Mouse (Mus musculus) Muller cell, postnatal 12 days (primary cell): ENCODE results near the gene Ifna16.

Experiments
- DNase-seq: peaks from one replicate; pipeline ENCODE4 v3.0.0-alpha.2; 2015; ENCODE audit errors: inconsistent ontology term

Ifna16 gene

DNA sequence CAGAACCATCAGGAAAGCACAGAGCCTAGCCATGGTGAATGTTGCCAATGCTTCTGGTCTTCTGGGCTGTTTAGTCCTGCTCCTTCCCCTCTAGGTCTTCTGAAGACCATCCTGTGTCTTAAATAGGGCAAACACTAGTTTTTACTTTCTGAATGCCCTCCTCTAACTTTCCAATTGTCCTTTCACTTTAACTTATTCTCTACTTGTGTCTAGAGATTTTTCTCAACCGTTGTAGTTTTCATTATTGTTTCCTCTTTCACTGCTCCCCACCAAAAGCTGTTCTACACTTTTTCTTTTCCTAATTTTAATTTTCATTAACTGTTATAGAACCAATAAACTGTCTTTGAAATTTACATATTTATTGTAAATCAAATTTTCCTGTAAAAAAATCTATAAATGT lies at the start of gene Ifna16:
TSS of gene Ifna16 (minus strand) at position 101 of the 400 bp plus-strand sequence.
- DNase-seq, result no peak

- DNase-seq, result no peak
Observed at GRCm38 (mm10) chr4:88723497-88724090, 46.9 kb upstream of the Ifna16 start.

DNA sequence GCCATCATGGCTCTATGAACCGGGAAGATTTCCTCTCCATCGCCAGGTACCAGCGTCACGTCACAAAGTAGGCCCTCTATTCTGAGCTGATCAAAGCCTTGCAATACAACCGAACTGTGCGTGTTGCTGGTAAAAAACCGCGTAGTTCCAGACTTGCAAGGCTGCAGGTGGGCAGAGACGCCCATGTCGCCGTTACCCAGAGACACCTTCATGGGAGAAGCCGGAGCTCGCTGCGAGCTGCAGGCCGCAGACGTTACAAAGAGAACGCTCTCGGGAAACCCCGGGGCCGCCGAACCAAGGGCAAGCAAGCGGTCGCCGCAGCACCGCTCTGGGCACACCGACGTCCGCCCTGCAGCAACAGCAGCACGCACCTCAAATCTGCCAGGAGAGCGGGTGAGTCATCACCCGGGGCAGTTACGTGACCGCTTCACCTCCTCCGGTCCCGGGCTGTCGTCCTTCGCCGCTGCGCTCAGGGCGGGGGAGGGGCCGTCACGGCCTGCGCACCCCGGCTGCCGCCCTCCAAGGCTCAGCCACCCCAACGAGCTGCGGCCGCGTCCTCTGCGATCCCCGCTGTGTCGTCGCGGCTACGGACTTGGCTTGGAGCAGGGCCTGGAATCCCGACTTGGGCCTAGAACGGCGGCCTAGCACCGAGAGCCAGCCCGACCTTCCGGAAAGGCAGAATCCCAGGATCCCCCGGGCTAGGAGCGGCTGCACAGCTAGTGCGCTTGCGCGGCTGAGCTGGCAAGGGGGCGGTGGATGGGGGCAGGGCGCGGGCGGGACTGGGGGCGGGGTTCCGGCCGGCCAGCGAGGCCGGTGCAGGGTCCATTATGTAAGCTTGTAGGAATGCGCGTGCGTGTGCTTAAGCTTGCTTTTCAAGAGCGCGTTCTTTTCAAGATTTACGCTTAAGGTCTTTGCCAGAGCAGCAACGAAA lies 45.3 kb upstream of the Ifna16 start, which contains the start of the genes Gm26566 and Klhl9:
TSS of gene Gm26566 (plus strand) at position 15 of the 931 bp plus-strand sequence.
TSS of gene Klhl9 (minus strand) at position 675 of the 931 bp plus-strand sequence.
- DNase-seq, result peak; percentile 97

DNA sequence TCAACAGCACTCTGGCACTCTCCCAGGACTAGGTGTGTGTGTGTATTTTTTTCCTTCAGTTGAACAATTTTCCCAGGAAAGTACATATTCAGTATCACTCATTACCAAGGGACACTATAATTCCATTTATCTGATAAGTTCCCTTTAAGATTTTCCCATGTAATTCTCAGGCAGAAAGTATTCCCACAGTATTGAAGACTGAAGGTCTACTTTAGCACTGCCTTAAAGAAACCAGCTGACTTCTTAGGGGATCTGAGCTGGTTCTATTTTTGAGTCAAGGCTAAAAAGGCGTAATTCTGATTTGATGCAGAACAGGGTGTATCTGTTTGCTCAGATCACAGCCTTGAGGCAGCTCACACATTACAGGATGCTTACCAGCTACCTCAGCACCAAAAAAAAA lies 42.0 kb upstream of the Ifna16 start:
- no peak for DNase-seq

- peak; percentile 30 for DNase-seq
Observed at GRCm38 (mm10) chr4:88715059-88715458, 38.3 kb upstream of the Ifna16 start.

DNA sequence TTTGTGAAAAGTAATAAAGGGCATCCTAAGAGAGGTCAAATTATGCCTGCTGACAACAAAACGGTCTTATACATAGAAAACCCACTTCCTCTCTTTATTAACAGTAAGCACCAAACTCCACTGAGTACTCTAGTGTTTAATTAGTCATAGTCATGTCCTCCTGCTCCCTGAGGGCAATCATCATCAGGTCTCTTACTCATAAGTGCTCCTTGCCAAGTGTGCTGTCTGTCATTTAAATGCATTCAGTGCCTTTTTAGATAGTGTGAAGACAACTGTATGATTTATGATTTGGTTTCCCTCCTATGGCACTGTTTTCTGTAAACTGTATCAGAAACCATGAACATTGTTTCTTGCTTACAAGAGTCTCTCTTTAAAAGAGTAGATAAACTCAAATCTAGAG lies 37.6 kb upstream of the Ifna16 start:
- peak; percentile 35 for DNase-seq

- no peak for DNase-seq
Observed at GRCm38 (mm10) chr4:88707128-88707826, 30.6 kb upstream of the Ifna16 start.

- no peak for DNase-seq
Observed at GRCm38 (mm10) chr4:88705924-88706323, 29.2 kb upstream of the Ifna16 start.

- DNase-seq, result no peak
Observed at GRCm38 (mm10) chr4:88699301-88699700, 22.6 kb upstream of the Ifna16 start.

DNA sequence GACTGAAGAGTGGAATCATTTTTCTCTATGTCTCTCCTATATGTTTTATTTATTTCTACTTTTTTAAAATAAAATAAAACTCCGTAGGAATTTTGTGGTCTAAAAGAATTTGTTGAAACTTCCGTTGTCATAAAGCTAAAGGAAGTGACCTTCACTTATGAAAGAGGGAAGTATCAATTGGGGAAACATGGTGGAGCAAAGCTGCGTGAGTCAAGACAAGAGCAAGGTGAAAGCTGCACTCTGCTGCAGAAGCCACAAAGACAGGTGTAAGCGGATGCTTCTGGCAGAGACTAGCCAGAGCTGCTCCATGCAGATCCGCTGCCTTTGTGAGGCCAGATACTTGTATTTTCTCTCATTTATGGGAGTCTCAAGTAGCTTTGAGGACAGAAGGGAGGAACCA lies 22.1 kb upstream of the Ifna16 start:
- no peak for DNase-seq

DNA sequence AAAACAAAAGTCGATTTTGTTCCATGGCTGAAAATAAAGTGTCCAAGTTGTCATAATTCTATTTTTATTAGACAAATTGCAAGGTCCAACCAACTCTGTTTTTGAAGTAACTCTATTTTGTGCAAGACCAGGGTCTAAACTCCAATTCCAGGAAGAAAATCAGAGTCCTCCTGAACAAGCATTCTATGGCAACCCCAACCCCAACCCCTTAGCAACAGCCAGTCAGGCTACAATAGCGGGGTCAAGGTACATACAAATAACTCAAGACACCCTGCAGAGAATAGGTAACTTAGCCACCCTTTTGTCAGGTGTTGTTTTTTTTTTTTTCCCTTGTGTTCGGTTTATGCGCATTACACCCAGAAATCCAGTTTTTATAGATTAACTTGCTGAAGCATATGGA lies 21.0 kb upstream of the Ifna16 start:
- no peak for DNase-seq

DNA sequence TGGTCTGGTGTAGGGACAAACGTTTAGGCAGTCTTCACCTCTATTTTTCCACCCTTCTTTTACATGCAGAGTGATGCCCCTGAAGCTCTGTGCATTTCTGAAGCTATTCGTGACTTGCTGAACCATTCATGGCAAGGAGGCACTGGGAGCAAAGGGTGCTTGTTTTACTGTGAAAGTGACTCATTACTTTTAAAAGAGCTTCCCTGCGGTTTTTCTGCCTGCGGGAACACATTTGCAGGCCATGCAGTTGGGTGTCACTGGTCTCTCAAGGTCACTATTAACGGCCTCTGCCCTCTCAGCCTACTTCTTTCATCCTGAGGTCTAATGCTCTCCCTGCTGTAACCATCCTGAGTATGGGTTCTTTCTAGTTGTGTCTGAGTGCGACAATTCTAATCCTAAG lies 20.4 kb upstream of the Ifna16 start:
- no peak for DNase-seq

DNA sequence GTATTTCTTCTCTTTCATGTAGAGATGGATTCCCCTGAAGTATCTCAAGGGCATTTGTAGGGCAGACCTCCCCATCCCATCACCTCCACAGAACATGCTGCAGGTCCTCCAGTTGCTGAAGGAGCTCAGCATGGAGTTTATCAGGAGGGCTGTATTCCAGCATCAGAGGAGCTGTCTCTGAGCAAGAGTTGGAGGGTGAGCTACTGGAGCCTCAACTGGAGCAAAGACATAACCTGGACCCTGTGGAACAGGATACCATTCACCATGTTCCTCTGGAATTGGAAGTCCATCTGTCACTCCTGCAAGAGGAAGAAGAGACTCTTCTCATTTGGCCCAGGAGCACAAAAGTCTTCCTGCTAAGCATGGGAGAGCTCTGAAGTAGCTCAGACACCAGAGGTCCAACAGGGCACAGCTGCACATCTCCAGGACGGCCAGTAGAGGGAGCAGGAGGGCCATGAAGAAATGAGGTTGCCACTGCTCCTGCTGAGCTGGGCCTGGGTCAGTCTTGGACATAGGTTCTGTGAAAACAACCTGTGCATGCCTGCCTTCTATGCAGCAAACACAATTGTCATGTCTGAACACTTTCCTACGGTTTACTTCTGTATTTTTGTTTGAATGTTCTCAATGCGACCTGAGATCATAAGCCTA lies 19.6 kb upstream of the Ifna16 start:
- peak; percentile 38 for DNase-seq

DNA sequence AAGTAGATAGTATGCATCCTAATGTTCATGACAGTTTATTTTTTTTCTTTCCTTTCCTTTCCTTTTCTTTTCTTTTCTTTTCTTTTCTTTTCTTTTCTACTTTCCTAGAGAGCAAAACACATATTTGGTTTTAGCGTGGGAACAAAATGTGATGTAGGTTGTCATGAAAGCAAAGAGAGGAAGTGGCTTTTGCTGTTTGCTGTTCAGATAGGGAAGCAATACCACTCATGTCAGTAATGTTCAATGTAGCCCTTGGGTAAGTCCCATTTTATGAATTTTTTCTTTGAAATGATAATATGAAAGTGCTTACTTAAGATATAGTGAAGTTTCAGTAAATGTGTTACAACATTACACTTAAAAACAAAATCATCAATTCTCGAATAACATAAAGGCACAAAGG lies 16.7 kb upstream of the Ifna16 start:
- DNase-seq, result no peak

DNA sequence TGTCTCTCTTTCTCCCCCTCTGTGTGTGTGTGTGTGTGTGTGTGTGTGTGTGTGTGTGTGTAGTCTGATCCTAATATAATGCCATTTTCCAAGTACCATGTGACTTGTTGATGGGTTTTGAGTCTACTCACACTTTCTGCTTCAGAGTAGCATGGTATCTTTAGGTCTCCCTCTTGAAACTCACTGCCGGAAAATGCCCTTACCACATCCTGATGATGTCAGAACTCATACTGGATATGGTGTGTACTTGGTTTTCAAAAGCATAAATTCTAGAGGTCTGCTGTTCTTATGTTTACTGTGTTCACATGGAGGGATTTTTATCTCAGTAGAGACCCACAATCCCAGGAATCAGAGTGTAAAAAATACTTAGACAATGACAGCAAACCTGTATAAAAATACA lies 15.8 kb upstream of the Ifna16 start:
- no peak for DNase-seq

GRCm38 (mm10) chr4:88691259-88691658 lies 14.5 kb upstream of the Ifna16 start, which contains the start of gene Ifnab:
TSS of gene Ifnab (minus strand) at chr4:88691359.
- DNase-seq, result no peak

DNA sequence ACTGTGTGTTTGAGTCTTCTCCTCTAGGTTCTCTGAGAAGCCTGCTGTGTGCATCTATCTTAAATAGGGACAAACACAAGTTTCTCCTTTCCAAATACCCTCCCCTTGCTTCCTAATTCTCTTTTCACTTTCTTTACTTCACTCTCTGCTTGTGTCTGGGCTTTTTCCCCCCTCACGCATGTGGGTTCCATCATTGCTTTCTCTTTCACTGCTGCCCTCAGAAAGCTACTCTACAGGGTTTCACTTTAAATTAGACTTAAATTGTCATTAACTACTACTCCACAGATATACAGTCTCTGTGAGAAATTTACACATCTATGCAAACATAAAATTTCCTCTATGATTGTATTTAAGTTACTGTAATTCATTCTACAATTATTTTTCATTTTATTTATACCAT lies 7.1 kb upstream of the Ifna16 start, which contains the start of gene Ifna2:
TSS of gene Ifna2 (minus strand) at position 101 of the 400 bp plus-strand sequence.
- DNase-seq, result no peak

DNA sequence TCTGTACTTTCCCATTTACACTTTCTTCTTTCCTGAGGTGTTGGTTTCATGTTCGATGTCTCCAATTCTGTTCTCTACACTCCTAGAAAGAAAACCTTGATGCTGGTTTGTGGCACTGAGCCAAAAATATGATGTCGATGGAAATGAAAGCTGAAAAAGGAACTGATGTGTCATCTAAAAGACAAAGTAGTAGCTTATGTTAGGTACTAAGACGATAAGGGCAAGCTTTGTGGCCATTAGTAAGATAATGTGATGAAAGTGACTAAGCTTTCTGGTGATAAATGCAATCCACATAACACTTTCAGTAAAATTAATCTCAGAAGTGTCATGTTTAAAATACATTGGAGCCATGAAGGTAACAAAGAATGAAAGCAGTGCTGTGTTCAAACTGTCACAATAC lies 4.6 kb upstream of the Ifna16 start:
- DNase-seq, result no peak

DNA sequence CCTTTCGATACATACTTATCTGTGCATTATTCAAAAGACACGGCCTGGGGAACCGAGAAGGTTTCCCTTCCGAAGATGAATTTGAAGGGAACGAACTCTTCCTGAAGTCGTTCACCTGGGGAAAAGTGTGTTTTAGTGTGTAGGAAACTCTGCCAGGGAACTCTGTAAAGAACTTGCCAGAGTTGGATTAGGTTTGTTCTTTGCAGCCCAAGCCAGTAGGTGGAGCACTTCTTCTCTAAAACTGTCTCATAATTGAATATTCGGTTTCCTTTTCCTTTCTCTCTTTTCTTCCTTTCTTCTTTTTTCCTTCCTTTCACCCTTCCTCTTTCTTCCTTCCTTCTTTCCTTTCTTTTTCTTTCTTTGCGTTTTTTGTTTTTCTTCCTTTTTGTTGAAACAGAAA lies 3.6 kb upstream of the Ifna16 start:
- DNase-seq, result peak; percentile 6

DNA sequence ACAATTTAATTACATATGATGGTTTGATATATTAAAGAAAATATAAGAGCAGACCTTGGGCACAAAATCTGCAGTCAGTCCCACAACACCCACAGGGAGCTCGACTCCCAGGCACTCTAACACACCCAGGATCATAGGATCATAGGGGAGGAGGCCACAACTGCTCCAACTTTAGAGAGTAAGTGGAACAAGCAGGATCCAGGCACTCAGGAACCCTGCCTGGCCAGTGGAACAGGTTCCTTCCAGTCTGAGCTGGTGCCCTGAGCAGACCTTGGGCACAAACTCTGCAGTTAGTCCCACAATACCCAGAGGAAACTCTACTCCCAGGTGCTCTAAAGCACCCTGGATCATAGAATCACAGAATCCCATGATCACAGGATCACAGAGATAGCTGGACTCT lies 21.3 kb downstream of the Ifna16 start:
- DNase-seq, result no peak

GRCm38 (mm10) chr4:88653644-88654043 lies 23.1 kb downstream of the Ifna16 start:
- no peak for DNase-seq

DNA sequence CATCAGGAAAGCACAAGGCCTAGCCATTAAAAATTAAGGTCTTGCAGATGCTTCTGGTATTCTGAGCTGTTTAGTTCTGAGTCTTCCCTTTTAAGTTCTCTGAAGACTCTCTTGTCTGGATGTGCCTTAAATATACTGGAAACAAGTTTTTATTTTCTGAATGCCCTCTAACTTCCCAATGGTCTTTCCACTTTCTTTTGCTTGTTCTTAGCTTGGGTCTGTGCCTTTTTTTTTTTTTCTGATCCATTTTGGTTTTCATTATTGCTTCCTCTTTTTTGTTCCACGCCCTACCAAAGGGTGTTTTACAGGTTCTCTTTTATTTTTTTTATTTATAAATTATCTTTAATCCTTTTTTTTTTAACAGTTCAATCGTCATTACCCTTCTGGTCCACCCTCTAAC lies 32.4 kb downstream of the Ifna16 start, which contains the start of gene Ifna13:
TSS of gene Ifna13 (minus strand) at position 101 of the 400 bp plus-strand sequence.
- no peak for DNase-seq
